Mouse (Mus musculus): Measurements from ENCODE around the gene Ppp1r18. TPM values are rescaled to one million over a fixed set of nuclear protein-coding genes. Genes with fewer than 3 reads are reported as not detected.
A peak's percentile ranks its signal among the peaks of the same experiment; 100 is the strongest.

Gene Ppp1r18
- polyA plus RNA-seq, 1 experiment from 2014 or later: 19.4 TPM

- Histone ChIP-seq H3K4me1 (ENCODE audit: control insufficient read depth in 2 of 2, insufficient read depth in 2 of 2, low read length in 2 of 2) (peaks cover 8 to 34% of the 10 kb centered on the region in 2 experiments), H3K9me3 (ENCODE audit: control insufficient read depth, low read length) (peaks cover 3% of the 10 kb centered on the region; the same call in 1 of the 2 replicates), H3K27ac (replicated peaks in 1 of 2; ENCODE audit: control insufficient read depth in 1 of 2, insufficient read depth in 1 of 2, low read depth in 2 of 2, low read length in 2 of 2) (no peak overlapping the region; a peak in 1 of 4 replicates), H3K36me3 (ENCODE audit: control insufficient read depth, insufficient read depth, low read length) (peaks cover 55% of the 10 kb centered on the region), H3K27me3 (ENCODE audit: control insufficient read depth, insufficient read depth, low read length) (no peaks in the 10 kb centered on the region), H3K9ac (ENCODE audit: low read length) (peak overlapping the region; percentile 50; the same call in 1 of the 2 replicates), H3K4me2 (ENCODE audit: low read length) (peak overlapping the region; percentile 40), H3K4me3 (ENCODE audit: control insufficient read depth in 1 of 2, insufficient read depth in 1 of 2, low read depth in 1 of 2, low read length in 2 of 2) (no peak overlapping the region)
- WGBS: 25% methylated on average over 21 of the region's 21 CpGs
- no peak for ATAC-seq (ENCODE audit: insufficient number of reproducible peaks, insufficient read depth, low FRiP score, low read depth)
Measured at GRCm38 (mm10) chr17:35873774-35874519, 8.6 kb downstream of the Ppp1r18 start.

- Histone ChIP-seq H3K9ac (ENCODE audit: low read length) (no peak overlapping the region), H3K4me1 (ENCODE audit: control insufficient read depth in 2 of 2, insufficient read depth in 2 of 2, low read length in 2 of 2) (peaks cover 6 to 29% of the 10 kb centered on the region in 2 experiments; a peak in 3 of 4 replicates), H3K9me3 (ENCODE audit: control insufficient read depth, low read length) (peaks cover 3% of the 10 kb centered on the region; the same call in 1 of the 2 replicates), H3K27me3 (ENCODE audit: control insufficient read depth, insufficient read depth, low read length) (no peaks in the 10 kb centered on the region), H3K4me2 (ENCODE audit: low read length) (no peak overlapping the region), H3K4me3 (ENCODE audit: control insufficient read depth in 1 of 2, insufficient read depth in 1 of 2, low read depth in 1 of 2, low read length in 2 of 2) (no peak overlapping the region), H3K27ac (replicated peaks in 1 of 2; ENCODE audit: control insufficient read depth in 1 of 2, insufficient read depth in 1 of 2, low read depth in 2 of 2, low read length in 2 of 2) (no peak overlapping the region), H3K36me3 (ENCODE audit: control insufficient read depth, insufficient read depth, low read length) (peaks cover 55% of the 10 kb centered on the region)
- 84% methylated on average over 6 of the region's 6 CpGs for WGBS
- no peak for ATAC-seq (ENCODE audit: insufficient number of reproducible peaks, insufficient read depth, low FRiP score, low read depth)
Measured at GRCm38 (mm10) chr17:35874721-35875120, 9.3 kb downstream of the Ppp1r18 start.

GRCm38 (mm10) chr17:35879245-35880057 is 14.1 kb downstream of the Ppp1r18 start, which contains the start of gene Dhx16:
Gene Dhx16 (plus strand): TSS chr17:35879819.
- peak; percentile 74 for ATAC-seq (ENCODE audit: insufficient number of reproducible peaks, insufficient read depth, low FRiP score, low read depth)
- H3K4me2 ChIP-seq (ENCODE audit: low read length): peak within 1 kb of the TSS; percentile 66
- peak within 1 kb of the TSS in 1 of 2 experiments; percentile 35; a peak in 2 of 4 replicates for H3K27ac ChIP-seq (replicated peaks in 1 of 2; ENCODE audit: control insufficient read depth in 1 of 2, insufficient read depth in 1 of 2, low read depth in 2 of 2, low read length in 2 of 2)
- whole genome bisulfite sequencing: 6% methylated on average over 66 of the region's 66 CpGs
- peaks cover 0 to 7% of the 10 kb centered on the region in 2 experiments; a peak in 3 of 4 replicates for H3K4me1 ChIP-seq (ENCODE audit: control insufficient read depth in 2 of 2, insufficient read depth in 2 of 2, low read length in 2 of 2)
- peaks cover 56% of the 10 kb centered on the region for H3K36me3 ChIP-seq (ENCODE audit: control insufficient read depth, insufficient read depth, low read length)
- H3K27me3 ChIP-seq (ENCODE audit: control insufficient read depth, insufficient read depth, low read length): no peaks in the 10 kb centered on the region
- no peaks in the 10 kb centered on the region for H3K9me3 ChIP-seq (ENCODE audit: control insufficient read depth, low read length)
- peak within 1 kb of the TSS; percentile 86 for H3K9ac ChIP-seq (ENCODE audit: low read length)
- peak within 1 kb of the TSS; percentile 61 to 89 for H3K4me3 ChIP-seq (ENCODE audit: control insufficient read depth in 1 of 2, insufficient read depth in 1 of 2, low read depth in 1 of 2, low read length in 2 of 2)

GRCm38 (mm10) chr17:35882924-35883323 is 17.5 kb downstream of the Ppp1r18 start:
- peaks cover 0 to 7% of the 10 kb centered on the region in 2 experiments; a peak in 3 of 4 replicates for H3K4me1 ChIP-seq (ENCODE audit: control insufficient read depth in 2 of 2, insufficient read depth in 2 of 2, low read length in 2 of 2)
- 88% methylated on average over 17 of the region's 17 CpGs for WGBS
- no peak overlapping the region for H3K4me3 ChIP-seq (ENCODE audit: control insufficient read depth in 1 of 2, insufficient read depth in 1 of 2, low read depth in 1 of 2, low read length in 2 of 2)
- H3K4me2 ChIP-seq (ENCODE audit: low read length): no peak overlapping the region
- H3K27ac ChIP-seq (replicated peaks in 1 of 2; ENCODE audit: control insufficient read depth in 1 of 2, insufficient read depth in 1 of 2, low read depth in 2 of 2, low read length in 2 of 2): no peak overlapping the region
- no peak overlapping the region for H3K9ac ChIP-seq (ENCODE audit: low read length)
- peaks cover 66% of the 10 kb centered on the region for H3K36me3 ChIP-seq (ENCODE audit: control insufficient read depth, insufficient read depth, low read length)
- no peaks in the 10 kb centered on the region for H3K9me3 ChIP-seq (ENCODE audit: control insufficient read depth, low read length)
- no peak for ATAC-seq (ENCODE audit: insufficient number of reproducible peaks, insufficient read depth, low FRiP score, low read depth)
- no peaks in the 10 kb centered on the region for H3K27me3 ChIP-seq (ENCODE audit: control insufficient read depth, insufficient read depth, low read length)

- Histone ChIP-seq H3K4me3 (ENCODE audit: control insufficient read depth in 1 of 2, insufficient read depth in 1 of 2, low read depth in 1 of 2, low read length in 2 of 2) (no peak overlapping the region), H3K9ac (ENCODE audit: low read length) (no peak overlapping the region), H3K4me2 (ENCODE audit: low read length) (no peak overlapping the region), H3K36me3 (ENCODE audit: control insufficient read depth, insufficient read depth, low read length) (peaks cover 74% of the 10 kb centered on the region), H3K27ac (replicated peaks in 1 of 2; ENCODE audit: control insufficient read depth in 1 of 2, insufficient read depth in 1 of 2, low read depth in 2 of 2, low read length in 2 of 2) (no peak overlapping the region), H3K27me3 (ENCODE audit: control insufficient read depth, insufficient read depth, low read length) (no peaks in the 10 kb centered on the region), H3K9me3 (ENCODE audit: control insufficient read depth, low read length) (no peaks in the 10 kb centered on the region), H3K4me1 (ENCODE audit: control insufficient read depth in 2 of 2, insufficient read depth in 2 of 2, low read length in 2 of 2) (peaks cover 0 to 7% of the 10 kb centered on the region in 2 experiments; a peak in 3 of 4 replicates)
- WGBS: 94% methylated on average over 14 of the region's 14 CpGs
- ATAC-seq (ENCODE audit: insufficient number of reproducible peaks, insufficient read depth, low FRiP score, low read depth): no peak
Measured at GRCm38 (mm10) chr17:35883777-35884176, 18.4 kb downstream of the Ppp1r18 start.

- no peak overlapping the region for H3K4me2 ChIP-seq (ENCODE audit: low read length)
- ATAC-seq (ENCODE audit: insufficient number of reproducible peaks, insufficient read depth, low FRiP score, low read depth): no peak
- H3K27ac ChIP-seq (replicated peaks in 1 of 2; ENCODE audit: control insufficient read depth in 1 of 2, insufficient read depth in 1 of 2, low read depth in 2 of 2, low read length in 2 of 2): no peak overlapping the region
- no peaks in the 10 kb centered on the region for H3K9me3 ChIP-seq (ENCODE audit: control insufficient read depth, low read length)
- H3K27me3 ChIP-seq (ENCODE audit: control insufficient read depth, insufficient read depth, low read length): no peaks in the 10 kb centered on the region
- H3K4me3 ChIP-seq (ENCODE audit: control insufficient read depth in 1 of 2, insufficient read depth in 1 of 2, low read depth in 1 of 2, low read length in 2 of 2): no peak overlapping the region
- 64% methylated on average over 16 of the region's 17 CpGs for WGBS
- H3K4me1 ChIP-seq (ENCODE audit: control insufficient read depth in 2 of 2, insufficient read depth in 2 of 2, low read length in 2 of 2): no peaks in the 10 kb centered on the region
- H3K36me3 ChIP-seq (ENCODE audit: control insufficient read depth, insufficient read depth, low read length): peaks cover 100% of the 10 kb centered on the region
- no peak overlapping the region for H3K9ac ChIP-seq (ENCODE audit: low read length)
Measured at GRCm38 (mm10) chr17:35887725-35888124, 22.3 kb downstream of the Ppp1r18 start.

GRCm38 (mm10) chr17:35896781-35897643 is 31.6 kb downstream of the Ppp1r18 start, which contains the start of gene 2310061I04Rik:
Gene 2310061I04Rik (minus strand): TSS chr17:35897431.
- H3K4me2 ChIP-seq (ENCODE audit: low read length): peak within 1 kb of the TSS; percentile 91
- peaks cover 67% of the 10 kb centered on the region for H3K36me3 ChIP-seq (ENCODE audit: control insufficient read depth, insufficient read depth, low read length)
- peak; percentile 92 for ATAC-seq (ENCODE audit: insufficient number of reproducible peaks, insufficient read depth, low FRiP score, low read depth)
- no peaks in the 10 kb centered on the region for H3K9me3 ChIP-seq (ENCODE audit: control insufficient read depth, low read length)
- H3K27ac ChIP-seq (replicated peaks in 1 of 2; ENCODE audit: control insufficient read depth in 1 of 2, insufficient read depth in 1 of 2, low read depth in 2 of 2, low read length in 2 of 2): peak within 1 kb of the TSS; percentile 86
- H3K4me1 ChIP-seq (ENCODE audit: control insufficient read depth in 2 of 2, insufficient read depth in 2 of 2, low read length in 2 of 2): peaks cover 6 to 7% of the 10 kb centered on the region in 2 experiments
- no peaks in the 10 kb centered on the region for H3K27me3 ChIP-seq (ENCODE audit: control insufficient read depth, insufficient read depth, low read length)
- 0% methylated on average over 81 of the region's 86 CpGs for WGBS
- peak within 1 kb of the TSS; percentile 68 to 98 for H3K4me3 ChIP-seq (ENCODE audit: control insufficient read depth in 1 of 2, insufficient read depth in 1 of 2, low read depth in 1 of 2, low read length in 2 of 2)
- peak within 1 kb of the TSS; percentile 89 for H3K9ac ChIP-seq (ENCODE audit: low read length)

Measured in heart, embryonic 14.5 days (tissue).